ENCODE assay signal across 8 mouse cellular contexts in the genomic region with DNA sequence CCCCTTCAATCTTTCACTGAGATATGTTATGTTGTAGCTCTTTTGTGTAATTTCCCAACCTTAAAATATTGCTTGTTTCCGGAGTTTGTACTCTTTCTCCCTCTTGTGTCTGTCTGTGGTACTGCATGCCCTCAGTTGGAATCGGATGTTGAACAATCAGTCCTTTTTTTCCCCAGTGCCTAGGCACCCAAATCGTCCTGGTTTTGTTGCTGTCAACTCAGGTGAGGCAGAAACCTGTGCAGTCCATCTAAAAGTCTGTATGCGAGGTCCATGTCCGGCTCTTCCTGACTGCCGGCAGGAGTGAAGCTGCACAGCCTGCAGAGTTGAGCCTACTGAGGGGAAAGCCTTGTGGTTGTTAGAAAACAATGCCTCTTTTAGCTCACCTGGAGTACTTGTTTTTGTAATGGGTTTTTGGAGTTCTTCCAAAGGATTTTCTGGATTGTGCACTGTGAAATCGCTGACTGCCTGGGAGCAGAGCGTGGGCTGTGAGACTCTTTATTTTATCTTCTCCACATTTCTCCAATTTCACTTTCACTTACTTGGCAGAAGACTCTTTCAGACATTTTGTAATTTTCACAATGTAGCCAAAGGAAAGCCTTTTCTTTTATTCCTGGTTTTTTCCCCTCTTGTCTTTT. TPM values are rescaled to one million over a fixed set of nuclear protein-coding genes. Genes with fewer than 3 reads are reported as not detected.
A peak's percentile ranks its signal among the peaks of the same experiment; 100 is the strongest.
DNase-seq lines count a peak whose midpoint lies in the region; ATAC-seq lines count a peak whose summit lies in the region.

No protein-coding gene starts in this region.

- H3K36me3 ChIP-seq in kidney, embryonic 14.5 days (ENCODE audit: control insufficient read depth, insufficient read depth, low read length), result peaks cover 25% of the 10 kb centered on the region
- H3K36me3 ChIP-seq in neural tube, embryonic 11.5 days (ENCODE audit: control insufficient read depth, insufficient read depth, low read length), result no peaks in the 10 kb centered on the region

- no peak for ATAC-seq in kidney, embryonic 14.5 days (ENCODE audit: low FRiP score, low TSS enrichment)
- no peak for ATAC-seq in neural tube, embryonic 11.5 days (ENCODE audit: insufficient read depth, low FRiP score, low TSS enrichment)

- DNase-seq in kidney, adult 11 months, result peak; percentile 16
- DNase-seq in adrenal gland, adult 2 months, result peak; percentile 53
- DNase-seq in embryo, embryonic 10 days (ENCODE audit: low spot score), result peak; percentile 62
- peak; percentile 72 to 84 for DNase-seq in heart, postnatal 10 days
- DNase-seq in left cerebral cortex, postnatal 10 days (ENCODE audit: extremely low spot score in 1 of 2, low spot score in 2 of 2), result peak; percentile 46 to 62
- DNase-seq in neural tube, embryonic 11.5 days (ENCODE audit: low spot score), result peak; percentile 38
- peak; percentile 16 to 45 for DNase-seq in thymus, adult 18-20 months

- no peak overlapping the region for H3K9ac ChIP-seq in kidney, embryonic 14.5 days (ENCODE audit: low read depth, low read length)
- no peak overlapping the region for H3K9ac ChIP-seq in neural tube, embryonic 11.5 days (ENCODE audit: low read length)

- H3K27ac ChIP-seq in kidney, embryonic 14.5 days (ENCODE audit: low read depth, low read length), result no peak overlapping the region
- no peak overlapping the region for H3K27ac ChIP-seq in neural tube, embryonic 11.5 days (ENCODE audit: low read depth, low read length)

- H3K4me3 ChIP-seq in kidney, embryonic 14.5 days (ENCODE audit: low read length), result no peak overlapping the region
- no peak overlapping the region for H3K4me3 ChIP-seq in neural tube, embryonic 11.5 days (ENCODE audit: low read depth, low read length)

- H3K4me1 ChIP-seq in kidney, embryonic 14.5 days (ENCODE audit: control insufficient read depth, insufficient read depth, low read length), result no peaks in the 10 kb centered on the region
- H3K4me1 ChIP-seq in neural tube, embryonic 11.5 days (ENCODE audit: control insufficient read depth, insufficient read depth, low read length), result no peaks in the 10 kb centered on the region

- WGBS in kidney, embryonic 14.5 days, result 65% methylated on average over 8 of the region's 8 CpGs
- WGBS in neural tube, embryonic 11.5 days, result 70% methylated on average over 8 of the region's 8 CpGs

- H3K9me3 ChIP-seq in kidney, embryonic 14.5 days (ENCODE audit: control insufficient read depth, low read length), result no peaks in the 10 kb centered on the region
- no peaks in the 10 kb centered on the region for H3K9me3 ChIP-seq in neural tube, embryonic 11.5 days (ENCODE audit: control insufficient read depth, low read length)

- no peak overlapping the region for H3K4me2 ChIP-seq in kidney, embryonic 14.5 days (replicated peaks; ENCODE audit: low read depth, low read length)
- no peak overlapping the region for H3K4me2 ChIP-seq in neural tube, embryonic 11.5 days (ENCODE audit: low read depth)

- intact Hi-C loops in heart, postnatal 10 days (cut with DNase I), result loop anchor here (2.0 to 5.0 kb wide), 7 partner anchors 62 to 466 kb away; partner anchors contain the start of gene Hibadh
- intact Hi-C loops in left cerebral cortex, postnatal 10 days (cut with DNase I), result loop anchor here (5.0 to 10.0 kb wide), 2 partner anchors 88 to 420 kb away; no protein-coding TSS in a partner anchor

- H3K27me3 ChIP-seq in kidney, embryonic 14.5 days (ENCODE audit: control insufficient read depth, insufficient read depth, low read length), result no peaks in the 10 kb centered on the region
- no peaks in the 10 kb centered on the region for H3K27me3 ChIP-seq in neural tube, embryonic 11.5 days (ENCODE audit: control insufficient read depth, insufficient read depth, low read length)

RNA-seq across cellular contexts. Expression of gene Tax1bp1, which starts 11.4 kb away (rescaled TPM):
- 92.0 and 149 TPM in 2 replicates for polyA plus RNA-seq in kidney, embryonic 14.5 days (2014; fragmentation: Nextera tagmentation; extraction: Ambion mirVana)
- total RNA-seq in adrenal gland, adult 2 months (2021), result 100 to 1,000 TPM; 182 to 219 TPM
- polyA plus RNA-seq in adrenal gland, adult 2 months (2012; rRNA removed), result 5.7 and 7.7 TPM in 2 replicates
- total RNA-seq in heart, postnatal 10 days (2021), result 100 to 1,000 TPM; 113 to 129 TPM
- 100 to 1,000 TPM; 108 to 119 TPM for total RNA-seq in left cerebral cortex, postnatal 10 days (2021)
- polyA plus RNA-seq in neural tube, embryonic 11.5 days (2014; fragmentation: Nextera tagmentation; extraction: Ambion mirVana), result 133 and 138 TPM in 2 replicates

Comparison
In these comparisons a context has a peak if more than half of its experiments do, and no peak if none do; other contexts are left out.
1. DNase-seq: peak in every context shown above with its lines; median percentile 78 in heart, postnatal 10 days; 62 in embryo, embryonic 10 days; 54 in left cerebral cortex, postnatal 10 days; 53 in adrenal gland, adult 2 months; 38 in neural tube, embryonic 11.5 days; 30 in thymus, adult 18-20 months; 16 in kidney, adult 11 months.